Mouse (Mus musculus) brain, adult 2 months (tissue): ENCODE data around the gene Gm45837.
A peak's percentile ranks its signal among the peaks of the same experiment; 100 is the strongest.

ENCODE experiments used
- DNase-seq: peaks from one replicate; pipeline ENCODE4 v3.0.0; 2011; ENCODE audit warnings: low read depth, low spot score

The Gm45837 gene

DNA sequence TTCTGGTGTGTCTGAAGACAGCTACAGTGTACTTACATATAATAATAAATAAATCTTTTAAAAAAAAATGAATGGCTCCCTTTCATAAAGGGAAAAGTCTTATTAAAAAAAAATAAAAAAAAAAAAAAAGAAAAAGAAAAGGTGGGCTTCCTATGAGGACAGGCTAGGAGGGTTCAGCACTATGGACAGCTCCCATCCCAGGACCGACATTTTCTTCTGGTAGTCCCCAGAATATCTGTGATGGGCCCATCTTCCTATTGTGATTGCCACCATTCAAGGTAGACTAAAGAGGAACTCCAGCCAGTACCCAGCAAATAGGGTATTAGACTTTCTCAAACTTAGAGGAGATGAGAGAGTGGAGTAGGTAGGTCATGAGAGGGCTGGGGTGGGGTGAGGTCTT lies 27.2 kb downstream of the Gm45837 start:
- DNase-seq = no peak

DNA sequence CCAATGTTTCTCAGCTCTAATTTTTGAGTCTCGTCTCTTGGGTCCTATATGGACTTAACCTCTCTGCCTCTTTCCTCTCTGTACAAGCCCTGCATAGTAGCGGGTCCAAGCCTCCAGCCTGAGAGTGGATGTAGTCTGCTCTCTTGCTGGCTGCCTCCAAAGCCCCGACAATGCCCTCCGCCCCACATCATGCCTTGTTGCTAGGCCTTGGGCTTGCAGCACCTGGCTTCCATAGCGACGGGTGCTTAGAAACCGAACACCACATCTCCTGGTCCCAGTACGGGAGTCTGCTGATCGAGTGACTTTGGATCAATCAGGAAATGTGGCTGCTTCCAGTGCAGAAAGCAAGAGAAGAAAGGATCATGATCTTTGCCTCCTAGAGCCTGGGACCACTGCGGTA lies 32.4 kb downstream of the Gm45837 start:
- DNase-seq = no peak

DNA sequence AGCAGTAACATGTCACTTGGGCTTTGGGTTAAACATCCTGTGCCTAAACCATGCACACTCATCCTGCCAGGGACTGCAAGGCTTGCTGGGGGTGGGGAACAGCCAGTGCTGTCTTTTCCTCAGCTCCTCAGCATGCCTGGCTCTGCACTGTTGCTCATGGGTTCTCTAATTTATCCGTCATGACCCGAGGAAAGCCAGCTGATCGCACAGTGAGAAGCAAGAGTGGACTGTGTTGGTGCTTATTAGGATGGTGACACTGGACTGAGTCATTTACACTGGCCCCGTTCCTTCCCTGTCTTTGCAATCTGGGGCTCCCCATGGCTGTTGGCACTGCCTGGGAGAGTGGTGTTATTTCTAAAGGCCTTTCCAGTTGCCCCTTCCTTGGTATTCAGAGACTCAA lies 33.5 kb downstream of the Gm45837 start:
- DNase-seq = peak; percentile 58

GRCm38 (mm10) chr7:101449855-101450254 lies 39.2 kb downstream of the Gm45837 start:
- DNase-seq = peak; percentile 41

- DNase-seq = peak; percentile 84
Measured at GRCm38 (mm10) chr7:101450422-101451401, 40.0 kb downstream of the Gm45837 start.

- DNase-seq = peak; percentile 40
Measured at GRCm38 (mm10) chr7:101452669-101453068, 42.0 kb downstream of the Gm45837 start.

GRCm38 (mm10) chr7:101453296-101453695 lies 42.6 kb downstream of the Gm45837 start:
- DNase-seq = peak; percentile 39

DNA sequence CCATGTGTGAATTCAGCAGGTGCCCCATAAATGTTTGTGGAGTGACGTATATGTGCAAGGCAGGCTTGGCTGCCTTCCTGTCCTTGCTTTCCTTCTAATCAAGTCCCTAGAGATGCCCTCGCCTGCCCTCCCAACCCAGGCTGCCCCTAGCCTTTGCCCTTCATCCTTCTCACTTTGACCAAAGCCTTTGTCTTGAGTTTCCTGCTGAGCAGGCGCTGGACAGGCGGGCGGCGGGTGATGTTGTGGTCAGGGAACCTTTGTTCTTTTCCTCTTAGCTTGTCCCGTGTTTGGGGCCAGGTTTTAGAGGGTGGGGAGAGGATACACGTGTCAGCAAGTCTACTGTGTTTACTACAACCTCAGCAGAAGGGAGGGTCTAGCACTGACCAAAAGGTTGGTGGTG lies 43.0 kb downstream of the Gm45837 start:
- DNase-seq = no peak

DNA sequence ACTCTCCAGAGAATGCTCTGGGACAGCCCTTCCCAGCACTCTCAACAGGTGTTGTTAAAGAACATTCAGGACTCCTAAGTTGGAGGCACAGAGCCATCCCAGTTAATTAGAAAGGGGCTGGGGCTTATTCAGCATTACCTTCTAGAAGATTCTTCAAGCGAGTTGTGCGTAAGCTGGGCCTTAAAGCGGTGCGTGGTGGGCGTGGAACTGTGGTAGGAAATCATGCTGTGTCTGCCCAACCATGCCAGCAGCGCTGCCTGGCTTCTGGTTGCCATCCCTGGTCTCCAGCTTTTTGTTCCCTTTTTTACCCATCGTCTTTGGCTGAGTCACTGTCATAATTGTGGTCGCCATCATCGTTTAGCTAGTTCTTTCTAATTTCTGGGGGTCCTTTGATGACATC lies 43.8 kb downstream of the Gm45837 start:
- peak; percentile 62 for DNase-seq

- DNase-seq = peak; percentile 40
Measured at GRCm38 (mm10) chr7:101455141-101455540, 44.5 kb downstream of the Gm45837 start.

GRCm38 (mm10) chr7:101456318-101456717 lies 45.6 kb downstream of the Gm45837 start:
- no peak for DNase-seq

DNA sequence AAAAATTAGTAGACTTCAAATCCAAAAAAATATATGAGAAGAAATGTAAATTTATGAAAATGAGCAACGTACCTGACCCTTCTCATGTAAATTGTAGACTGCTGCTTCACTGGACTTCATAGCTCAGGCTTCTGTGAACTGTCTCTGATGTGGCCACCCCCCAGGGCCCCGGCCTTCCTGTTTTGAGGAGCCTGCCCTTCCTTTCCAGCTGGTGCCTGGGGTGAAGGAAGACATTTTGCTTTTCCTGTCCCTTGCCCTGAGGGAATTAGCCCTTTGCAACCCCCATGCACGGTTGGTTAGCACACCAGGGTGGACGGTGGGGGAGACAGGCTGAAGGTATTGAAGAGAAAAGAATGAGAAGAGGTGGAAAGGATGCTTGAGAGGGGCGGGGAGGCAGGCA lies 46.1 kb downstream of the Gm45837 start:
- DNase-seq = no peak

DNA sequence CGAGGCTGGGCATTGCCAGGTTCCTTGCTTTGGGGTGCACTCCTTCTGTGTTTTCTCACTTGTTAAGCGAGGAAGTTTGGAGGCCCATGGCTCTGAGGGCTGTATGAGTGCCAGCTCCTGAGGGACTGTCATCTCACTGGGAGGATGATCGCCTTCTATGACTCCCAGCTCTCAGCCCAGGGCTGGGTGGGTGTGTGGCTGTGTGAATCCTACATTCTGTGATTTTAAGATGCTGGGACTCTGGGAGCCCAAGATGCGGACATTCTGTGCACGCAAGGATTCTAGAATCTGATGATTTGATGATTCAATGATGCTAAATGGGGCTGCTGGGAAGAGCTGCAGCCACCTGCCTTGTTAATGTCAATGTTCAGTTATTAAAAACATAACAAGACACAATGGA lies 46.6 kb downstream of the Gm45837 start:
- peak; percentile 83 for DNase-seq

DNA sequence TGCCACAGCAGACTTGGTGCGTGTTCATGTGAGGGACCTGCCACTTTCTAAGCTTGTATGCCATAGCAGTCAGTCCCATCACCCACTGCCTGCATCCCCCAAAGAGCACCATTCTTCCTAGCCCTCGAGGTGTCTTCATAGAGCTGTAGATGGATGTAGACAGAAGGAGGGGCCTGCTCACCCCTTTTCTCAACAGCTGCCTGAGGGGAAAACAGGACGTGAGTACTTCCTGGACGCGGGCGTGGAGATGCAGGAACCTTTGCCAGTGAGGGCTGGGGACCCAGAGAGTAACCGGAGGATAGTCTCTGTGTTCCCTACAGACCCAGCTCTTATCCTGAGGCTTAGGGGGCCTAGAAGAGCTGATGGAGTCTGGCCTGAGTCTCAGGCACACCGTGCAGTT lies 47.1 kb downstream of the Gm45837 start:
- no peak for DNase-seq

DNA sequence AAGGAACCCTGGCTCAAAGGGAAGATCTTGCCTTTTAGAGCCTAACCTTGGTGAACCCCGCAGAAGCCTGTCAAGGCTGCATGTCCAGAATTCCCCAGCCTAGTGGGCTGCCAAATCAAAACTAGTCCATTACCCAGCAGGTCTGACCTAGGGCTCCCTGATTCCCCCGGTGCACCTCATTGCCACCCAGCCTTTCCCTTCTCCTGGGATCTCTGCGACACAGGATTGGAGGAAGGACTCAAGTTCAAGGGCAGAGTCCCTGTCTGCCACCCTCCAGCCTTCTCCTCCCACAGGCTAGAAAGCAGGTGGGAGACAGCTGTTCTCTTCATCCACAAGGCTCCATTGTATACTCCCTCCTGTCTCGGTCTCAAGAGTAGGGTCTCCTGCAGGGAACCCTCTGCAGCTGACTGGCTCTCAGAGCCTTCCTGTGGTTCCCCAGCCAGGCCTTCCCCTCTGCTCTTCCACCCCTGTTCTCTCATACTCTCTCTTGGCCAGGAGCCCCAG lies 47.6 kb downstream of the Gm45837 start:
- DNase-seq = no peak

DNA sequence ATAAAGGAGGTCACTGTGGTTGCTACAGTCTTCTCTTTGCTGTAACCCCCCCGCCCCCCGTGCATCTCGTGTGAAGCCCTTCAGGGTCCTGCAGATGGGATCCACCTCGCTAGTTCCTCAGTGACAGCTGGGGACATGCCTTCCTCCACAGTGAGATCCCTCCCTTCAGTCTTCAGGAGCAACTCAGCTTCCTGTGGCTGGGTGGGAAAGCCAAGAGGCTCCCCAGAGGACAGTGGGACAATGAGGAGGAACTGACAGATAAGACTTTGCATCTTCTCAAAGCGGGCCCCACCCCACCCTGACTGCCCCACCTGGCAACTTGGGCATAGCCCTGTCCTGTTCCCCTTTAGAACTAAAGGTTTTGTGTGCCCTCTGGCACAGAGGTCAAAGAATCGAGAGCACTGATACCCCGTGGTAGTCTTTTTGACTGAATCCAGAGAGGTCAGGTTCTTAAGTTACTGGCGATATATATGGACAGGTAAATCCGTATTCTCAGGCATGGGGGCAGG lies 48.7 kb downstream of the Gm45837 start:
- DNase-seq = no peak

- no peak for DNase-seq
Measured at GRCm38 (mm10) chr7:101459923-101460607, 49.4 kb downstream of the Gm45837 start.

DNA sequence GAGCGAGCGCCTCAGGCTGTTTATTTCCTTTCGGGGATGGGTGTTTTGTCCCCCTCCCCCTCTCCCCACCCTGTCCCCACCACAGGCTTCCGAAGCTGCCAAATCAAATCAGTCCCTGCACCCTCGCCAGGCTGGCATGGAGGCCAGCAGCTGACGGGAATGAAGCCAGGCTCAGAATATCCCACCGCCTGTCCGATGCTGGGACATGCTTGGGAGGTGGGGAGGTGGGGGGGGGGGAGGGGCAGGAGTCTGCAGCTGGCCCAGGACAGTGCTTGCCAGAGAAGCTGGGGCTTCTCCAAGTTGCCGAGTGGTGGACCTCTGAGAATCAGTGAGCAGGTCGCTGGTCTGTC lies 49.9 kb downstream of the Gm45837 start:
- DNase-seq = peak; percentile 76

DNA sequence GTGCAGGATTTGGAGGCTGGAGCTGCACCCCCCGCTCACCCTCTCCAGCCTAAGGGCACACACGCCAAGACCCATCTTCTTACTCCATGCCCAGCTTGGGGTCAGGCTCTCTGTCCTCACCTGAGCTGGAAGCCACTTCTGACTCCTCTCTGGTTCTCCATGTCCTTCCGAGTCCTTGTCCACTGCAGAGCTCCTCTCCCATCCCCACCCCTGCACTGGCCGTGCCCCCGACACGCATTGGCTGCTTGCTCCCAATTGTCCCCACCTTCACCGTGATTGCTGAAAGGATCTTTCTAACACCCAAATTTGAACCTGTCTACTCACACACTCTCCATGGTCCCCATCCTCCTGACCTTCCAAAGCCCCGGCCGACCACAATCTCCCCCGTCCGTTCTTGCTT lies 50.9 kb downstream of the Gm45837 start:
- DNase-seq = no peak

DNA sequence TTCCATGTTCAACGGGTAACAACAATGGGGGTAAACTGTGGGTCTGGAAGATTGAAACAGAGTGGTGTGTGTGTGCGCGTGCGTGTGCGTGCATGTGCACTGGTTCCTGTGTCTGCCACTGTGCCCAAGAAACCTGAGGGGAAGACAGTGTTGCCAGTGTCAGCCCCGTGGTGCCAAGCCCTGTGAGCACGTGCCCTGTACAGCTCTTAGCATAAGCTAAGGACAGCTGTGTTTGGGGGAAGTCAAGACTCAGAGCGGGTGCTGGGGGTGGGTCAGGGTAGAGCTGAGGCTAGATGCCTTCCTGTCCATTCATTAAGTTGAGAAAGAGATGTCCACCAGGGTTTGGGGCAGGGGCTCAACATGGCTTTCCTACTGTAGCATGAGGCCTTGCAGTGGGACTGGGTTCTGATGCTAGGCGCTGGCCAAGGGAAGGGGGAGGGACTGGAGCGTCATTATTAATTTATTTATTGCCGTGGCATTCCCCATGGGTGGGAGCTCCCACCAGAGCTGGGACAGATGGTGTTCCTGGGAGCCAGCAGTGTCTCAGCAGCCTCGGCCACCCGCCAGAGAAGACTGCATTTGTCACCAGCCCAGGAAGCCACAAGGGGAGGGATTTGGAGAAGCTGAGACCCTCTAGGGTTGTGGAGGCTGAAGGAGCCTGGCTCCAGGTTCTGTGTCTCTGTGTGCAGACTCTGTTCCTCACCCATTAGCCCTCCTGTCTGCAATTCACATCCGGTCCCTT lies 51.8 kb downstream of the Gm45837 start:
- DNase-seq = peak; percentile 81

- DNase-seq = no peak
Measured at GRCm38 (mm10) chr7:101463665-101464271, 53.1 kb downstream of the Gm45837 start.
